Mouse (Mus musculus) embryonic facial prominence, embryonic 11.5 days (tissue): ENCODE measurements around the gene Adrb1. TPM values are rescaled to one million over a fixed set of nuclear protein-coding genes. Genes with fewer than 3 reads are reported as not detected.

Source experiments
- ATAC-seq: fragments of 200-750 bp; cut with Nextera tagmentation; replicated peaks from 2 replicates; pipeline ENCODE4 v1.8.0; 2017; ENCODE audit warnings: low read depth; ENCODE audit not compliant: insufficient number of reproducible peaks, low FRiP score, low TSS enrichment
- DNase-seq: peaks from one replicate; pipeline ENCODE4 v3.0.0-alpha.2; 2015; ENCODE audit warnings: low spot score
- H3K27ac ChIP-seq: fragments of 300-500 bp; sonication (generic); replicated peaks from 2 replicates; pipeline ENCODE4 v1.5.1; 2014; ENCODE audit warnings: mild to moderate bottlenecking, low read depth, low read length, control low read depth
- H3K27me3 ChIP-seq: fragments of 300-500 bp; sonication (generic); 2 replicates; pipeline ENCODE4 v1.6.1; 2014; ENCODE audit warnings: mild to moderate bottlenecking, low read length, moderate library complexity, mixed read lengths; ENCODE audit not compliant: control insufficient read depth, insufficient read depth
- H3K36me3 ChIP-seq: fragments of 300-500 bp; sonication (generic); replicated peaks from 2 replicates; pipeline ENCODE4 v1.6.1; 2014; ENCODE audit warnings: low read depth, mild to moderate bottlenecking, low read length, moderate library complexity, mixed read lengths; ENCODE audit not compliant: control insufficient read depth, insufficient read depth
- H3K4me1 ChIP-seq: fragments of 300-500 bp; sonication (generic); 2 replicates; pipeline ENCODE4 v1.6.1; 2014; ENCODE audit warnings: low read length, mixed read lengths; ENCODE audit not compliant: control insufficient read depth, insufficient read depth
- H3K4me2 ChIP-seq: fragments of 300-500 bp; sonication (generic); 2 replicates; pipeline ENCODE4 v1.6.1; 2014; ENCODE audit warnings: low read depth, mild to moderate bottlenecking, control low read depth, low read length, moderate library complexity
- H3K4me3 ChIP-seq: fragments of 300-500 bp; sonication (generic); 2 replicates; pipeline ENCODE4 v1.5.1; 2014; ENCODE audit warnings: low read depth, low read length, control low read depth
- H3K9ac ChIP-seq: fragments of 300-500 bp; sonication (generic); replicated peaks from 2 replicates; pipeline ENCODE4 v1.6.1; 2014; ENCODE audit warnings: mild to moderate bottlenecking, control low read depth, low read length
- H3K9me3 ChIP-seq: fragments of 300-500 bp; sonication (generic); replicated peaks from 2 replicates; pipeline ENCODE4 v1.6.1; 2016; ENCODE audit warnings: mild to moderate bottlenecking, low read length, inconsistent platforms, mixed read lengths; ENCODE audit not compliant: control insufficient read depth
- WGBS: fragments of 180-500 bp; shearing (Covaris S2); extraction: QIAGEN DNeasy Blood & Tissue Kit; methylation state at CpG from one replicate; pipeline ENCODE4 v1.1.7; 2014; 5-methylcytosine and 5-hydroxymethylcytosine counted together
- polyA plus RNA-seq: library from polyadenylated mRNA; unstranded; fragments of >200 nt; fragmentation: Nextera tagmentation; extraction: Ambion mirVana; gene quantifications from 2 replicates; pipeline ENCODE4 v1.2.1, GENCODE M21; 2014

The Adrb1 gene
- polyA plus RNA-seq, 1 experiment from 2014 or later: 0.42 TPM

GRCm38 (mm10) chr19:56682843-56683242, 39.2 kb upstream of the Adrb1 start:
- H3K27me3 ChIP-seq: no peaks in the 10 kb centered on the region
- 78% methylated on average over 7 of the region's 7 CpGs for WGBS
- no peak for ATAC-seq
- H3K4me2 ChIP-seq: no peak overlapping the region
- no peaks in the 10 kb centered on the region for H3K9me3 ChIP-seq
- DNase-seq: no peak
- H3K4me3 ChIP-seq: no peak overlapping the region
- H3K9ac ChIP-seq: no peak overlapping the region
- no peaks in the 10 kb centered on the region for H3K36me3 ChIP-seq
- no peaks in the 10 kb centered on the region for H3K4me1 ChIP-seq
- H3K27ac ChIP-seq: no peak overlapping the region

DNA sequence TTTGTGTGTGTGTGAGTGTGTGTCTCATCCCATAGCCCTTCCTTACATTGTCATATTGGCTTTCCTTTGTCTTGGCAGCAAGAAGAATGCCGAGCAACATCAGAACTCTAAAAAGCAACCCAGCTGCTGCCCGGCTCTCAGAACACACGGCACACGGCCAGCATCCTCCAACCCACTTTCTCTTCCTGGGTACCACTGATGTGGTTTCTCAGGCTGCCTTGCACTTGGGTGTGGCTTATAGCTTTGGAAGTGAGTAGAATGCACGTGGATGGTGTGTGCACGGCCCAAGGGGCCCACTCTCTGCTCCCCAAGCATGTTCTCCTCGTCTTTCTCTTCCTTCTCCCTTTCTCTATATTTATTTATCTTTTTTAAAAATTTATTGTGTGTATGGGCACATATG, 36.5 kb upstream of the Adrb1 start:
- Histone ChIP-seq H3K9me3 (no peaks in the 10 kb centered on the region), H3K4me1 (no peaks in the 10 kb centered on the region), H3K4me3 (no peak overlapping the region), H3K9ac (no peak overlapping the region), H3K4me2 (no peak overlapping the region), H3K36me3 (no peaks in the 10 kb centered on the region), H3K27ac (no peak overlapping the region), H3K27me3 (no peaks in the 10 kb centered on the region)
- no peak for DNase-seq
- ATAC-seq: no peak
- 79% methylated on average over 7 of the region's 7 CpGs for whole genome bisulfite sequencing

GRCm38 (mm10) chr19:56686218-56686617, 35.8 kb upstream of the Adrb1 start:
- DNase-seq (no peak), ATAC-seq (no peak)
- Histone ChIP-seq H3K27ac (no peak overlapping the region), H3K4me3 (no peak overlapping the region), H3K36me3 (no peaks in the 10 kb centered on the region), H3K9me3 (no peaks in the 10 kb centered on the region), H3K4me1 (no peaks in the 10 kb centered on the region), H3K27me3 (no peaks in the 10 kb centered on the region), H3K9ac (no peak overlapping the region), H3K4me2 (no peak overlapping the region)
- WGBS: 83% methylated on average over 12 of the region's 12 CpGs

DNA sequence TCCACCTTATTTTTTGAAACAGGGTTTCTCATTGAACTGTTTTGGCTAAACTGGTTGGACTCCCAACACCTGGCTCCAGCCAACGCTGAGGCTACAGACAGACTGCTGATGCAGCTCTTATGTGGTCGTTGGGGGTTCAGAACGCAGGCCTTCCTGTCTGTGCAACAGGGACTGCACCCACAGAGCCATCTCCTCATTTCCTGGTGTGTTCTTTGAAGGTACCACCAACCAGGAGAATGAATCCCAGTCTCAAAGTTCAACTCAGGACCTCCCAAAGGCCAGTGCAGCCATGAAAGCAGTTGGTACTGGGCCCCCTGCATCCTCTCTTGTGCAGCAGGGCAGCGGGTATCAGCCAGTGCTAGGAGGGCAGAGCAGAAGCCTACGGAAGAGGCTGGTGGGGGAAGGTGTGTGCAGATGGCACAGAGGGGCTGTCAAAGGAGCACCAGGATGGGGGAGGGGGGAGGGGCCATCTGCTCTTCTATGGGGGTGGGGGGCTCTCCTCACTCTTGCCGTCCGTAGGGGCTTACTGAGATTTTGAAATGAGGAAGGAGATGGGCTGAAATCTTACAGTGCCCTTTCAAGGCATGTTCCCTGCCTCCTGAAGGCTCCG, 34.9 kb upstream of the Adrb1 start:
- no peak for DNase-seq
- Histone ChIP-seq H3K9ac (no peak overlapping the region), H3K4me3 (no peak overlapping the region), H3K9me3 (no peaks in the 10 kb centered on the region), H3K4me1 (no peaks in the 10 kb centered on the region), H3K36me3 (no peaks in the 10 kb centered on the region), H3K27me3 (no peaks in the 10 kb centered on the region), H3K4me2 (no peak overlapping the region), H3K27ac (no peak overlapping the region)
- ATAC-seq: no peak
- 79% methylated on average over 8 of the region's 8 CpGs for WGBS

DNA sequence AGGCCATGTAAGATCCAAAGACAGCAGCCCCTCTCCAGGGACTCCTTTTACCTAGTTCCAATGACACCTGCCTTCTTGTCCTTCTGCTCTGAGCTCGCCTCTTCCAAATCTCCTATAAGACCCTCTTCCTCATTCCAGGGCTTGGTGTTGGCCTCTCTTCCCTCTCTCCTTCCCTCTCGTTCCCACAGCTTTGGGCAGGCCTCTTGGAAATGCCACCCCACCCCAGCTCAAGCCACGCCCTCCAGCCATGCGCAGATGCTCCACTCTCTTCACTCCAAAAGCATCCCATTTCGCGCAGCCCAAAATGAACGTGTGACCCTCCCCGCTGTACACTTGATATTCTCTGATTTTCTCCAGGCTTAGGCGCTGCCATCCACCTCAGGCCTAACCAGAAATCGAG, 34.3 kb upstream of the Adrb1 start:
- DNase-seq: no peak
- no peak overlapping the region for H3K4me2 ChIP-seq
- no peak overlapping the region for H3K4me3 ChIP-seq
- H3K9ac ChIP-seq: no peak overlapping the region
- H3K4me1 ChIP-seq: no peaks in the 10 kb centered on the region
- no peaks in the 10 kb centered on the region for H3K27me3 ChIP-seq
- no peak for ATAC-seq
- no peaks in the 10 kb centered on the region for H3K9me3 ChIP-seq
- no peaks in the 10 kb centered on the region for H3K36me3 ChIP-seq
- WGBS: 80% methylated on average over 10 of the region's 10 CpGs
- no peak overlapping the region for H3K27ac ChIP-seq

GRCm38 (mm10) chr19:56688661-56689335, 33.2 kb upstream of the Adrb1 start:
- Histone ChIP-seq H3K4me3 (no peak overlapping the region), H3K4me1 (no peaks in the 10 kb centered on the region), H3K9me3 (no peaks in the 10 kb centered on the region), H3K9ac (no peak overlapping the region), H3K36me3 (no peaks in the 10 kb centered on the region), H3K27me3 (no peaks in the 10 kb centered on the region), H3K4me2 (no peak overlapping the region), H3K27ac (no peak overlapping the region)
- no peak for ATAC-seq
- DNase-seq: no peak
- WGBS: 87% methylated on average over 12 of the region's 12 CpGs

- Histone ChIP-seq H3K4me3 (no peak overlapping the region), H3K9me3 (no peaks in the 10 kb centered on the region), H3K27ac (no peak overlapping the region), H3K4me2 (no peak overlapping the region), H3K27me3 (no peaks in the 10 kb centered on the region), H3K4me1 (no peaks in the 10 kb centered on the region), H3K36me3 (no peaks in the 10 kb centered on the region), H3K9ac (no peak overlapping the region)
- 79% methylated on average over 6 of the region's 6 CpGs for WGBS
- ATAC-seq (no peak), DNase-seq (no peak)
These were observed 32.5 kb upstream of the Adrb1 start for GRCm38 (mm10) chr19:56689493-56689892.

DNA sequence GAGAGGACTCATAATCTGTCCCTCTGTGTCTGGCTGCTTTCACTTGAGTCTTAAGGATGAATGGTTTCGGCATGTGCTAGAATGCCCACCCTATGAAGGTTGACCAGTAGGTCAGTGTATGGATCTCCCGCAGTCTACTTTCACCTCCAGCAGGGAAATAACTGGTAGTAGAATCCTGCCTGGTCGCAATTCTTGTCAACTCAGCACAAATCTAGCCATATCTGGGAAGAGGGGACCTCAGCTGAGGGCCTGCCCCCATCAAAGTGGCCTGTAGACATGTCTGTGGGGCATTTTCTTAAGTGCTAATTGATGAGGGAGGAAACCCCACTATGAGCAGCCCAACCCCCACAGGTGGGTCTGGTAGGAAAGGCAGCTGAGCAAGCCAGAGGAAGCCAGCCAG, 30.9 kb upstream of the Adrb1 start:
- Histone ChIP-seq H3K4me1 (no peaks in the 10 kb centered on the region), H3K36me3 (no peaks in the 10 kb centered on the region), H3K27me3 (no peaks in the 10 kb centered on the region), H3K27ac (no peak overlapping the region), H3K4me2 (no peak overlapping the region), H3K4me3 (no peak overlapping the region), H3K9me3 (no peaks in the 10 kb centered on the region), H3K9ac (no peak overlapping the region)
- WGBS: 86% methylated on average over 3 of the region's 3 CpGs
- DNase-seq (no peak), ATAC-seq (no peak)
